Mouse (Mus musculus) urinary bladder, adult 2 months (tissue): ENCODE measurements around the gene Tbxa2r. TPM values are rescaled to one million over a fixed set of nuclear protein-coding genes. Genes with fewer than 3 reads are reported as not detected.

Experiments used
- DNase-seq: peaks from one replicate; pipeline ENCODE4 v3.0.0; 2022; ENCODE audit warnings: low spot score
- polyA plus RNA-seq: library from polyadenylated mRNA; depleted of rRNA; stranded (reverse); fragments of >200 nt; gene quantifications from 2 replicates; pipeline ENCODE4 v1.2.3, GENCODE M21; 2012

The Tbxa2r gene
- polyA plus RNA-seq, 1 experiment, result 9.3 TPM

GRCm38 (mm10) chr10:81344421-81345161, 16.1 kb downstream of the Tbxa2r start:
- DNase-seq, result no peak

GRCm38 (mm10) chr10:81345162-81345534, 16.6 kb downstream of the Tbxa2r start:
- DNase-seq, result no peak

GRCm38 (mm10) chr10:81346453-81347067, 18.0 kb downstream of the Tbxa2r start:
- peak; percentile 51 for DNase-seq

- DNase-seq, result no peak
Measured at GRCm38 (mm10) chr10:81349146-81349545, 20.6 kb downstream of the Tbxa2r start.

- DNase-seq, result no peak
Measured at GRCm38 (mm10) chr10:81349961-81350350, 21.4 kb downstream of the Tbxa2r start.

GRCm38 (mm10) chr10:81350351-81351063, 22.0 kb downstream of the Tbxa2r start, which contains the start of gene Hmg20b:
Gene Hmg20b, minus strand, starts transcription at chr10:81350480.
- peak; percentile 96 for DNase-seq

GRCm38 (mm10) chr10:81351678-81352291, 23.3 kb downstream of the Tbxa2r start:
- DNase-seq, result no peak

- no peak for DNase-seq
Measured at GRCm38 (mm10) chr10:81354738-81355477, 26.4 kb downstream of the Tbxa2r start.

GRCm38 (mm10) chr10:81355533-81355932, 27.0 kb downstream of the Tbxa2r start:
- DNase-seq, result no peak

GRCm38 (mm10) chr10:81356352-81356990, 27.9 kb downstream of the Tbxa2r start:
- no peak for DNase-seq

GRCm38 (mm10) chr10:81356991-81357844, 28.7 kb downstream of the Tbxa2r start, which contains the start of gene Mfsd12:
Gene Mfsd12, plus strand, starts transcription at chr10:81357491.
- peak; percentile 81 for DNase-seq

- DNase-seq, result no peak
Measured at GRCm38 (mm10) chr10:81358209-81358608, 29.7 kb downstream of the Tbxa2r start.

GRCm38 (mm10) chr10:81358841-81359240, 30.3 kb downstream of the Tbxa2r start:
- DNase-seq, result no peak

- no peak for DNase-seq
Measured at GRCm38 (mm10) chr10:81360721-81361120, 32.2 kb downstream of the Tbxa2r start.

GRCm38 (mm10) chr10:81362336-81362949, 33.9 kb downstream of the Tbxa2r start:
- no peak for DNase-seq

GRCm38 (mm10) chr10:81363436-81364346, 35.2 kb downstream of the Tbxa2r start:
- no peak for DNase-seq

- DNase-seq, result no peak
Measured at GRCm38 (mm10) chr10:81364666-81365065, 36.1 kb downstream of the Tbxa2r start.

- DNase-seq, result no peak
Measured at GRCm38 (mm10) chr10:81365073-81365472, 36.5 kb downstream of the Tbxa2r start.
